Mouse (Mus musculus) embryonic facial prominence, embryonic 15.5 days (tissue): ENCODE results near the gene Lamtor4. TPM values are rescaled to one million over a fixed set of nuclear protein-coding genes. Genes with fewer than 3 reads are reported as not detected.
A peak's percentile ranks its signal among the peaks of the same experiment; 100 is the strongest.

Experiments
- ATAC-seq: fragments of 200-750 bp; cut with Nextera tagmentation; 2 replicates; pipeline ENCODE4 v1.8.0; 2017; ENCODE audit warnings: low read depth, moderate TSS enrichment; ENCODE audit not compliant: insufficient number of reproducible peaks, low FRiP score, low TSS enrichment
- H3K27ac ChIP-seq: fragments of 300-500 bp; sonication (generic); replicated peaks from 2 replicates; pipeline ENCODE4 v1.5.1; 2015; ENCODE audit warnings: mild to moderate bottlenecking, inconsistent platforms
- H3K27me3 ChIP-seq: fragments of 300-500 bp; sonication (generic); 2 replicates; pipeline ENCODE4 v1.6.1; 2015; ENCODE audit warnings: inconsistent platforms
- H3K36me3 ChIP-seq: fragments of 300-500 bp; sonication (generic); 2 replicates; pipeline ENCODE4 v1.6.1; 2015; ENCODE audit warnings: mild to moderate bottlenecking, inconsistent platforms
- H3K4me1 ChIP-seq: fragments of 300-500 bp; sonication (generic); 2 replicates; pipeline ENCODE4 v1.6.1; 2015; ENCODE audit warnings: inconsistent platforms
- H3K4me2 ChIP-seq: fragments of 300-500 bp; sonication (generic); replicated peaks from 2 replicates; pipeline ENCODE4 v1.6.1; 2015; ENCODE audit warnings: mild to moderate bottlenecking, inconsistent platforms
- H3K4me3 ChIP-seq: fragments of 300-500 bp; sonication (generic); replicated peaks from 2 replicates; pipeline ENCODE4 v1.5.1; 2015; ENCODE audit warnings: mild to moderate bottlenecking, inconsistent platforms
- H3K9ac ChIP-seq: fragments of 300-500 bp; sonication (generic); 2 replicates; pipeline ENCODE4 v1.6.1; 2015; ENCODE audit warnings: inconsistent platforms
- H3K9me3 ChIP-seq: fragments of 300-500 bp; sonication (generic); replicated peaks from 2 replicates; pipeline ENCODE4 v1.6.1; 2016; ENCODE audit warnings: inconsistent platforms
- WGBS: fragments of 180-500 bp; shearing (Covaris S2); methylation state at CpG from one replicate; pipeline ENCODE4 v1.1.7; 2015; 5-methylcytosine and 5-hydroxymethylcytosine counted together
- polyA plus RNA-seq: library from polyadenylated mRNA; unstranded; fragments of >200 nt; fragmentation: Nextera tagmentation; extraction: Ambion mirVana; gene quantifications from 2 replicates; pipeline ENCODE4 v1.2.1, GENCODE M21; 2015

Lamtor4 gene
- polyA plus RNA-seq, 1 experiment from 2014 or later = 72.7 TPM

DNA sequence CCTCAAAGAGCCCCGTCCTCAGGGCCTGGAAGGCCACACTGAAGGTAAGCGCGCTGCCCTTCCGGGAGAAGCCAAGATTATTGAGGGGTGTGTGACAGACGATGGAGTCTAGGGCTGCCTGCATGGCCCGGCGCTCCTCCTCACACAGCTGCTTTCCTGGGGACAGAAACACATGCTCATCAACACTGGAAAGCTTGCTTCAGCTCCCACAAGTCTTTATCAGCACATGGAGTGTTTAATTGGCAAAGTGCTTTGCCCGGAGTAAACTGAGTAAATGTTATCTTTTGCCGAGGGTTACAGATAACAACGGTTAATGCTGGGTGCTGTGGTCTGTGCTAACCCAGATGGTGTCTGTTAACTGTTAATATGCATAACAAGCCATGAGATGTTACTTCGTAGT is 5.6 kb downstream of the Lamtor4 start:
- no peak overlapping the region for H3K27ac ChIP-seq
- 81% methylated on average over 11 of the region's 11 CpGs for WGBS
- peaks cover 30% of the 10 kb centered on the region for H3K4me1 ChIP-seq
- no peak overlapping the region for H3K4me2 ChIP-seq
- no peaks in the 10 kb centered on the region for H3K9me3 ChIP-seq
- no peaks in the 10 kb centered on the region for H3K27me3 ChIP-seq
- ATAC-seq = no peak
- no peak overlapping the region for H3K9ac ChIP-seq
- peaks cover 45% of the 10 kb centered on the region for H3K36me3 ChIP-seq
- H3K4me3 ChIP-seq = no peak overlapping the region

DNA sequence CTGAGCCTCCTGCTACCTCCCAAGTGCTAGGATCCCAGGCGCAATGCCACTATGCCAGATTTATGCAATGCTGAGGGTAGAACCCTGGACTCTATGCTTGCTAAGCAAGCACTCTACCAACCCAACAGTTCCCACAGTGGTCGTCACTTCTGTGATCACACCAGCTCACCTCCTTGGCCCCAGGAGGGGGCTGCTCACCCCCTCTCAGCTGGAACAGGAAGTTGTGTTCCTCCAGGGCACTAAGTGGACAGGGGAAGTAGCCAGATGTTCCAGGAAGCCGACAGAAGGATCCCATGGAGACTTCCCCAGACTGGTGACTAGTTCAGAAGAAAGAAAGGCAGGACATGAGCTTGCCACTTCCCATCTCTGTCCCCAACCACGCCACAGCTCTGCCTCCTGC is 6.7 kb downstream of the Lamtor4 start:
- peaks cover 23% of the 10 kb centered on the region for H3K4me1 ChIP-seq
- no peak overlapping the region for H3K27ac ChIP-seq
- H3K36me3 ChIP-seq = peaks cover 52% of the 10 kb centered on the region
- no peaks in the 10 kb centered on the region for H3K9me3 ChIP-seq
- no peak for ATAC-seq
- H3K27me3 ChIP-seq = no peaks in the 10 kb centered on the region
- 61% methylated on average over 4 of the region's 4 CpGs for WGBS
- no peak overlapping the region for H3K4me2 ChIP-seq
- H3K9ac ChIP-seq = no peak overlapping the region
- H3K4me3 ChIP-seq = peak overlapping the region; percentile 89; the same call in 1 of the 2 replicates

DNA sequence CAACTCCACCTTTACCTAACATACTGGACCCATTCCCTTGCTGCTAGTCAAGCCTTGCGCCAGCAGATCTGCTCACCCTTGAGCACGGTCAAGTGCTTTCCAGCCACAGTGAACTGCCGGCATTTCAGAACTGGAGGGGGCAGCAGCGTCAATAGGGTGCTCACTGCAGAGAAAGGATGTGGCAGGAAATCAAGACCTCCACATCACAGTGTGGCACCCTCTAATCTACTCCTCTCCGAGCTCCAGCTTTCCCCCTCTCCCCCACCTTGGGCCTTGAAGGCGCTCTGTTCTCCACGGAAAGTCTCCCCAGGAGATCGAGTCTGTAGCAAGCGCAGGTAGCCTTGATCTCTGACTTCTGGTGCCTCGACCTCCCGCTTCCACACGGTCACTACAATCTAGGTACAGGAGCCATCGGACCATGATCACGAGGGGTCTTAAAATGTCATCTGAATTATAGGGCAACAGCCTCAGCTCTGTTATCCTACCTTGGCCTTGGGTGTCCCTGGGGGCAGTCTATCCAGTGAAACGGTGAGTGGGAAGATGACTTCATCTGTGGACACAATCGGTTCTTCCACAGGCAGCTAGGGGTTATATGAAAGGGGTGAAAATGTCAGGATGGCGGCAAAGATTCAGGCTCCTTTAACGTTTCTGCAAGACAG is 7.4 kb downstream of the Lamtor4 start:
- Histone ChIP-seq H3K27me3 (no peaks in the 10 kb centered on the region), H3K9me3 (no peaks in the 10 kb centered on the region), H3K27ac (no peak overlapping the region), H3K4me2 (peak overlapping the region; percentile 90), H3K36me3 (peaks cover 52% of the 10 kb centered on the region), H3K9ac (peak overlapping the region; percentile 89), H3K4me3 (peak overlapping the region; percentile 89), H3K4me1 (peaks cover 23% of the 10 kb centered on the region)
- ATAC-seq = no peak
- WGBS = 55% methylated on average over 18 of the region's 18 CpGs

DNA sequence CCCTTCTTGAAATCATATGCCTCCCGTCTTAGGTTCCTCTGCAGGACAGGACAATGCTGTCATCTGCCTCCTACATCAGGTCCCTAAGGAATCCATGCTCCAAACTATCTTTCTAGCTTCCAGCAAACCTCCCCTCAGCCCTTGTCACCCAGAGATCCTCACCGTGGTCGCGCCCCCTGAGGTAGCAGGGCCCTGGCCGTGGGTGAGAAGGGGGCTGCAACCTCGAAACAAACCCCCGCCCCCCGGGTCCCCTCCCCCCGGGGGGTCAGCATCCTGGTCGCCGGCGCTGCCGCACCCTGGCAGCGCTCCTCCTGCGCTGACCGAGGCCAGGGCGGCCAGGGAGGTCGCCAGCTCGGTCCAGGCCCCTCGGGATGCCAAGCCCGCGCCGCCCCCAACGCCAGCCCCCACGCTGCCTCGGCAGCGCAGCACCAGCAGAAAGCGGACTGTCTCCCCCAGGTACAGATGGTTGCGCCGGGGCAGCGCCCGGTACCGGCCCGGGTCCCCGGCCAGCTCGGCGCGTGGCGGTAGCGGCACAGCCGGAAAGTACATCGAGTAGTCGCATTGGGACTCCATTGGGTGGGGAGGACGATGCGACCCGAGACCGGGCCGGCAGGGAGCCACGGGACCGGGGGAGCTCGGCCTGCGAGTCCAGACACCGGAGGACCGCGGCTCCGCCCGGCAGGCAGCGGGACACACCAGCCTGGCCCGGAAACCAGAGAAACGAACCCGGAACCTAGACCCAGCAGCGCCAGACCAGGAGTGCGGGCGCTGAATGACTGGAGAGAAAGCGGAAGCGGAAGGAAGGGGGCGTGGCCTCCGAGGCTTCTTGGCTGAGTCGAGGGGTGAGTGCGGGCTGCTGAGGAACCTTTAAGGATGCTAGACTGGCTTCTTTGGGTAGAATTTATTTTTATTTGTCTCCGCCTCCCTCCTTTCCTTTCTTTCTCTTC is 8.3 kb downstream of the Lamtor4 start, which contains the start of gene BC037034:
BC037034 (minus strand) TSS at position 774 of the 947 bp plus-strand sequence.
- peak within 1 kb of the TSS; percentile 90 for H3K4me2 ChIP-seq
- no peaks in the 10 kb centered on the region for H3K27me3 ChIP-seq
- under 1% methylated on average over 65 of the region's 71 CpGs for WGBS
- H3K27ac ChIP-seq = peak within 1 kb of the TSS; percentile 79
- peaks cover 49% of the 10 kb centered on the region for H3K36me3 ChIP-seq
- H3K9ac ChIP-seq = peak within 1 kb of the TSS; percentile 89
- H3K4me3 ChIP-seq = peak within 1 kb of the TSS; percentile 89
- ATAC-seq = peak; percentile 84
- H3K9me3 ChIP-seq = no peaks in the 10 kb centered on the region
- peaks cover 23% of the 10 kb centered on the region for H3K4me1 ChIP-seq

DNA sequence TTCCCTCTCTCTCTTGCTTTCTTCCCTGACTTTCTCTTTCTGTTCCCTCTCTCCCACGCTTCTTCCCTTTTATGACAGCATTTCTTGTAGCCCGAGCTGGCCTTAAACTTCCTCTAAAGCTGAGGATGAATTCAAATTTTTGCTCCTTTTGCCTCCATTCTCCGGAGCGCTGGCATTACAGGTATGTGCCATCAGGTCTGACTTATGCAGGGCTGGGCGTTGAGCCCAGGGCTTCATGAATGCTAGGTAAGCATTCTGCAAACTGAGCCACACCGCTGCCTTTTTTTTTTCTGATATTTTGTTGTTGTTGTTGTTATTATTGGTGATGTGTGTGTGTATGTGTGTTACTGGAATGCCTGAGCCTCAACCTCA is 8.9 kb downstream of the Lamtor4 start:
- H3K4me3 ChIP-seq = peak overlapping the region; percentile 89
- peak overlapping the region; percentile 89 for H3K9ac ChIP-seq
- H3K4me1 ChIP-seq = peaks cover 23% of the 10 kb centered on the region
- peak overlapping the region; percentile 90 for H3K4me2 ChIP-seq
- H3K27ac ChIP-seq = peak overlapping the region; percentile 79
- ATAC-seq = no peak
- WGBS = 11% methylated on average over 6 of the region's 6 CpGs
- H3K9me3 ChIP-seq = no peaks in the 10 kb centered on the region
- no peaks in the 10 kb centered on the region for H3K27me3 ChIP-seq
- H3K36me3 ChIP-seq = peaks cover 42% of the 10 kb centered on the region

DNA sequence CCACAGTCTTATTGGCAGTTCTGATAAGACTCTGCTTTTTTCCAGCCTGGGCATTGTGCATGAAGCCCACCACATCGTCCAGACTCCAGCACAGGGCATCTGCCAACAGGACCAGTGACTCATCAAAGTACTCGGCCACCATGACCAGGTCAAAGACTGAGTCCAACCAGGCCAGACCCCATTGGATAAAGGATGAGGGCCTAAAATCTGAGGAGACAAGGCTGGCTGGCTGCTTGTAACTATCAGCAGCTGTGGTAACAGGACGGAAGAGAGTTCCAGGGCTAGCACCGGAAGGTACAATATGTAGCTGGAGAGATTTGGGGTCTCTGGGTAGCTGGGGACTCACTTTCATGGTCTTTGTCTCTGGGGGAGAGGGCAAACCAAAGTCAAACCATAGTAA is 10.4 kb downstream of the Lamtor4 start:
- no peak overlapping the region for H3K9ac ChIP-seq
- no peaks in the 10 kb centered on the region for H3K9me3 ChIP-seq
- no peaks in the 10 kb centered on the region for H3K27me3 ChIP-seq

DNA sequence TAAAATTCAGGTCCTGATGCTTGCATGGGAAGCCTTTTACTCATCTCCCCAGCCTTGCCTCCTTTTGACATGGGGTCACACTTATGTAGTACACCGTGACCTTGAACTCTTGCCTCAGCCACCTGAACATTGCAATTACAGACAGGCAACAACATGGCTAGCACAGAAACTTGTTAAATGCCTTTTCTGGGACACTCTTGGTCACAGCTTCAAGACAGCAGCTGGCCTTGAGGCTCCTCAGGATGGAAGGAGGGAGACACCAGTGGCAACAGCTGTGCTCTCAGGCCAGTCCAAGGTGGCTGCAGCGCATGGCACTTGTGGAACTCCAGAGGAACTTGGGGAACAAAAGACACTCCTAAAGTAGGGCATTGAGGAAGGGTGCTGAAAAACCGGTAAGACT is 11.8 kb downstream of the Lamtor4 start:
- Histone ChIP-seq H3K4me2 (no peak overlapping the region), H3K27ac (no peak overlapping the region), H3K9ac (no peak overlapping the region), H3K27me3 (peaks cover 6% of the 10 kb centered on the region; the same call in 1 of the 2 replicates), H3K4me1 (peaks cover 28% of the 10 kb centered on the region), H3K9me3 (no peaks in the 10 kb centered on the region), H3K36me3 (peaks cover 15% of the 10 kb centered on the region; the same call in 1 of the 2 replicates), H3K4me3 (no peak overlapping the region)
- WGBS = 89% methylated on average over 3 of the region's 3 CpGs
- no peak for ATAC-seq

More for the DNA sequence above, 10.4 kb downstream of the Lamtor4 start:
- Histone ChIP-seq H3K4me3 (no peak overlapping the region), H3K27ac (no peak overlapping the region), H3K4me2 (no peak overlapping the region), H3K4me1 (peaks cover 23% of the 10 kb centered on the region), H3K36me3 (peaks cover 27% of the 10 kb centered on the region)
- WGBS = 96% methylated on average over 4 of the region's 4 CpGs
- ATAC-seq = no peak

DNA sequence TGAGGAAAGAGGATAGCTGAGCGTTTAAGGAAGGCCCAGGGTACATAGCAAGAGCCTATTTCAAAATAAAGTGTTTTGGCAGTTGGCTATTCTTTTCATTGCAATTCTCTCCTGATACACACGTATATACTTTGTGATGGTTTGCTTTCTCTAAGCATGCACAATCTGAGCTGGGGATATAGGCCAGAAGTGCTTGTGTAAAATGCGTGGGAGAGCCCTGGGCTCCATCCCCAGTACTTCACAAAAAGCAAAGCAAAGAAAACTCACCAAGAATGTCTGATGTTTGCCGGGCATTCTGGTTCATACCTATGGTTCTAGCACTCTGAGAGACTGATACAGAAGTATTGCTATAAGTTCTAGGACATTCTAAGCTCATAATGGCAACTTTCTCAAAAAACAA is 13.7 kb downstream of the Lamtor4 start:
- H3K36me3 ChIP-seq = peaks cover 13% of the 10 kb centered on the region; the same call in 1 of the 2 replicates
- peaks cover 23% of the 10 kb centered on the region for H3K4me1 ChIP-seq
- H3K27ac ChIP-seq = no peak overlapping the region
- 76% methylated on average over 4 of the region's 4 CpGs for WGBS
- no peak overlapping the region for H3K4me3 ChIP-seq
- H3K9me3 ChIP-seq = no peaks in the 10 kb centered on the region
- H3K4me2 ChIP-seq = no peak overlapping the region
- ATAC-seq = no peak
- peaks cover 6% of the 10 kb centered on the region; the same call in 1 of the 2 replicates for H3K27me3 ChIP-seq
- no peak overlapping the region for H3K9ac ChIP-seq

DNA sequence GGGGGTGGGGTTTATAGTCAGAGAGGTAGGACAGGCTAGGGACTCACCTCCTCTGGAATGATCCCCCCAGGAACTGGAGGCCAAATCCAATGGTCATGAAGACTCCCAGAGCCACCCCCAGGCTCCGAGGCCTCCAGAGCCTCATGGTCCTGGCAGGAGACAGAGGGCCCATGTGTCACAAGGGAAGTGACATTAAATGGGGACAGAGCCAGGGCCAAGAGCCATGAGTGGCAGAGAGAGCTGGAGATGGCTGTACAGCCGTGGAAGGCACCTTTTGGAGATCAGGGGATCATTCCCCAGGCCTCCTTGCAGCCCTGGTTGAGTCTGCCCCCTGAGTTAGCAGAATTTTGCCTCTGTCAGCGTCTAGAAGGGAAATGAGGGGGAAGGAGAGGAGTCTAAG is 15.9 kb downstream of the Lamtor4 start:
- H3K4me1 ChIP-seq = peaks cover 34% of the 10 kb centered on the region
- H3K9ac ChIP-seq = no peak overlapping the region
- ATAC-seq = no peak
- WGBS = 44% methylated on average over 3 of the region's 3 CpGs
- peaks cover 3% of the 10 kb centered on the region; the same call in 1 of the 2 replicates for H3K36me3 ChIP-seq
- no peak overlapping the region for H3K27ac ChIP-seq
- H3K4me3 ChIP-seq = no peak overlapping the region
- peaks cover 6% of the 10 kb centered on the region; the same call in 1 of the 2 replicates for H3K27me3 ChIP-seq
- H3K4me2 ChIP-seq = no peak overlapping the region
- H3K9me3 ChIP-seq = no peaks in the 10 kb centered on the region

DNA sequence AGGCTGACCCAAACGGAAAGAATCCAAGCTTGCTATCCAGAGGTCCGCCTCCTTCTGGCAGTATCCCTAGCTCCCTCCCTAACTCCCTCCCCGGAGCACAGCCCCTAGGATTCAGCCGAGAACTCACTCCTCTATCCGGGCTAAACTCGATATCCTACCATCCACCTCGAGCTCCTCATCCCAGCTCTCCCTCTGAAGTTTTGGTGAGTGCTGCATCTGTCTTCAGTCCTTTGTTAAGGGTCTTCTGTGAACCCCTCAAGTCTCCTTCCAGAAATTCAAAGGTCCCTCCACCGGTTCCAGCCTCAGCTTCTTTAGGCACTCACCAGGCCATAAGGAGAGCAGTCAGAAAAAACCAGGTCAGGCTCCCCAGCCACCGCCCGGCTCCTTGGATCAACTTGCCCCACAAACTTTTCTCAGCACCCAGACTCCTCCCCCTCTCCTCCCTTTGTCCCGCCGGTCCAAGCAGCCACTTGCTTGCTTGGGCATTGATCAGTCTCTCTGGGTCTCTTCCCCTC is 17.2 kb downstream of the Lamtor4 start, which contains the start of gene Gal3st4:
Gal3st4 (minus strand) TSS at position 432 of the 515 bp plus-strand sequence.
- Histone ChIP-seq H3K9ac (no peak within 1 kb of the TSS), H3K4me3 (peak within 1 kb of the TSS; percentile 18), H3K27me3 (peaks cover 6% of the 10 kb centered on the region; the same call in 1 of the 2 replicates), H3K4me2 (peak within 1 kb of the TSS; percentile 32), H3K9me3 (no peaks in the 10 kb centered on the region), H3K36me3 (peaks cover 1% of the 10 kb centered on the region; the same call in 1 of the 2 replicates), H3K27ac (peak within 1 kb of the TSS; percentile 8), H3K4me1 (peaks cover 38% of the 10 kb centered on the region)
- 2% methylated on average over 12 of the region's 12 CpGs for WGBS
- ATAC-seq = no peak; the same call in 1 of the 2 replicates

DNA sequence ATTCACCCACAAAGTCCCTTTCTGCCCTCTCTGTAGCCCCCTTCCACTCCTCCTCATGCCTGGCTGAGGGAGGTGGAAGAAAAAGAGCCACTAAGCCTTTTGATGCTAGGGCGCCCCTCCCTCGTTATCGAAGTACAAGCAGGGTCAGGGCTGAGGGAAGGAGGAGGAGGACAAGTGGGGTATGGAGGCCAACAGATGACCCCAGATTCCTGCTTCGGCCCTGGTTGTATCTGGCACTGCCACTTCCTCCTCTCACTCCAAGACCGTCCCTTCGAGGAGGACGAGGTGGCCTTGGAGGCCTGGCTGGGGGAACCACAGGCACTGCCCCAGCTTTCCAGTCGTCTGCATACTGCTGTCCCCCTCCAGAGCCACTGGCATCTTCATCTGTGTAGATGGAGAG is 18.9 kb downstream of the Lamtor4 start:
- Histone ChIP-seq H3K4me3 (no peak overlapping the region), H3K9me3 (no peaks in the 10 kb centered on the region), H3K27me3 (peaks cover 6% of the 10 kb centered on the region; the same call in 1 of the 2 replicates), H3K9ac (no peak overlapping the region), H3K27ac (no peak overlapping the region), H3K36me3 (peaks cover 3% of the 10 kb centered on the region; the same call in 1 of the 2 replicates), H3K4me1 (peaks cover 49% of the 10 kb centered on the region), H3K4me2 (no peak overlapping the region)
- ATAC-seq = no peak
- WGBS = 74% methylated on average over 8 of the region's 8 CpGs
